Mouse (Mus musculus) bone marrow, adult 2 months (tissue): ENCODE data around the gene Ptpn12. TPM values are rescaled to one million over a fixed set of nuclear protein-coding genes. Genes with fewer than 3 reads are reported as not detected.

ENCODE experiments used
- H3K27ac ChIP-seq: fragments of 200-500 bp; 2 replicates; pipeline ENCODE4 v1.5.1; 2012; ENCODE audit warnings: low read depth, mild to moderate bottlenecking, control low read depth, inconsistent platforms, low read length; ENCODE audit not compliant: control insufficient read depth, poor library complexity, insufficient read depth
- H3K4me1 ChIP-seq: fragments of 200-500 bp; 2 replicates; pipeline ENCODE4 v1.6.1; 2011; ENCODE audit warnings: low read length; ENCODE audit not compliant: control insufficient read depth, insufficient read depth
- H3K4me3 ChIP-seq: fragments of 200-500 bp; replicated peaks from 2 replicates; pipeline ENCODE3; 2011; ENCODE audit warnings: mild to moderate bottlenecking, low read depth, low read length, control low read depth; ENCODE audit not compliant: control insufficient read depth
- CTCF ChIP-seq: fragments of 200-500 bp; IDR thresholded peaks from 2 replicates; pipeline ENCODE4 v1.5.1; 2011; ENCODE audit warnings: low read length, control low read depth; ENCODE audit not compliant: control insufficient read depth, insufficient read depth
- POLR2A ChIP-seq: fragments of 200-500 bp; IDR thresholded peaks from 2 replicates; pipeline ENCODE4 v1.6.1; 2011; ENCODE audit warnings: low read depth, mild to moderate bottlenecking, control low read depth, low read length, borderline replicate concordance; ENCODE audit not compliant: control insufficient read depth
- WGBS: fragments of 180-500 bp; shearing (Covaris S2); methylation state at CpG from one replicate; pipeline ENCODE4 v1.1.7; 2018; 5-methylcytosine and 5-hydroxymethylcytosine counted together
- polyA plus RNA-seq: library from polyadenylated mRNA; stranded (reverse); fragments of >200 nt; gene quantifications from 2 replicates; pipeline ENCODE4 v1.2.4, GENCODE M21; 2011; ENCODE audit warnings: low replicate concordance; ENCODE audit not compliant: missing spikeins, insufficient read depth, insufficient read length

Ptpn12 gene
- polyA plus RNA-seq, 1 experiment, result 26.4 TPM

GRCm38 (mm10) chr5:21001622-21002315 is 53.9 kb downstream of the Ptpn12 start:
- TF ChIP-seq POLR2A, result no peak
- TF ChIP-seq CTCF, result no peak
- H3K4me1 ChIP-seq, result no peaks in the 10 kb centered on the region
- WGBS, result 72% methylated on average over 10 of the region's 10 CpGs
- H3K4me3 ChIP-seq, result no peak overlapping the region
- no peak overlapping the region for H3K27ac ChIP-seq

DNA sequence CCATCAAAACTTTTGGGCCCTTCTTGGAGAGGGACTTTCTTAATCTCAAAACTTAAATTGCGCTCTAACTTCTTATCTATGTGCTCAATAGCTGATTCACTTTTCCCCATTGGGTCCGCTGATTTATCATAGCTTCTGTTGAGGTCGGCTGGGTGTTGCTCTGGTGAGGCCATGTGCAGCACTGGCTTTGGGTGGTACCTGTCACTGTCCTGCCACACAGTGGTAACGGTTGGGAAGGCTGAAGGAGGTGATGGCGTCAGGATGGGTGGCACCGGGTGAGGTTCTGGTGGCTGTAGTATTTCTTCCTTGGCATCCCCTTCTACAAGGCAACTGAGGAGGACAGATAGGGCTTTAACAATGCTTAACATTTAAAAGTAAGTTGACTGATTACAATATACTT is 57.3 kb downstream of the Ptpn12 start:
- Histone ChIP-seq H3K27ac (no peak overlapping the region), H3K4me1 (no peaks in the 10 kb centered on the region), H3K4me3 (no peak overlapping the region)
- no peak for TF ChIP-seq CTCF
- no peak for TF ChIP-seq POLR2A
- 61% methylated on average over 6 of the region's 6 CpGs for WGBS

DNA sequence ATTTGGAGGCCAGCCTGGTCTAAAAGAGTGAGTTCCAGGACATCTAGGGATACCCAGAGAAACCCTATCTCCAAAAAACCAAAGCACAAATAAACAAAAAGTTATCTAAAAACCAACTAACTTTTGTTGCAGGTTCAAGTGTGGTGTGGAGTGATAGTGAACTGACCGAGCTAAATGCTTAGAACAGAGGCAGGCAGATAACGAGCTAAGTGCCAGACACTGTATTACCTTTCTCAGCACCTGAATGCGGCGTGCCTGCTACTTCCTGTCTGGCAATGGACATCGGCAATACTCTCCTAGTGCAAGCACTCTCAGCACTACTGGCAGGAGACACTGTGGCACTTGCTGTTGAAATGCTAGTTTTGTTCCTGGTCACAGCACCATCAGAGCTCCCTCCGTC is 58.2 kb downstream of the Ptpn12 start:
- H3K27ac ChIP-seq, result no peak overlapping the region
- 75% methylated on average over 6 of the region's 6 CpGs for WGBS
- H3K4me1 ChIP-seq, result no peaks in the 10 kb centered on the region
- no peak for TF ChIP-seq POLR2A
- no peak for TF ChIP-seq CTCF
- no peak overlapping the region for H3K4me3 ChIP-seq

DNA sequence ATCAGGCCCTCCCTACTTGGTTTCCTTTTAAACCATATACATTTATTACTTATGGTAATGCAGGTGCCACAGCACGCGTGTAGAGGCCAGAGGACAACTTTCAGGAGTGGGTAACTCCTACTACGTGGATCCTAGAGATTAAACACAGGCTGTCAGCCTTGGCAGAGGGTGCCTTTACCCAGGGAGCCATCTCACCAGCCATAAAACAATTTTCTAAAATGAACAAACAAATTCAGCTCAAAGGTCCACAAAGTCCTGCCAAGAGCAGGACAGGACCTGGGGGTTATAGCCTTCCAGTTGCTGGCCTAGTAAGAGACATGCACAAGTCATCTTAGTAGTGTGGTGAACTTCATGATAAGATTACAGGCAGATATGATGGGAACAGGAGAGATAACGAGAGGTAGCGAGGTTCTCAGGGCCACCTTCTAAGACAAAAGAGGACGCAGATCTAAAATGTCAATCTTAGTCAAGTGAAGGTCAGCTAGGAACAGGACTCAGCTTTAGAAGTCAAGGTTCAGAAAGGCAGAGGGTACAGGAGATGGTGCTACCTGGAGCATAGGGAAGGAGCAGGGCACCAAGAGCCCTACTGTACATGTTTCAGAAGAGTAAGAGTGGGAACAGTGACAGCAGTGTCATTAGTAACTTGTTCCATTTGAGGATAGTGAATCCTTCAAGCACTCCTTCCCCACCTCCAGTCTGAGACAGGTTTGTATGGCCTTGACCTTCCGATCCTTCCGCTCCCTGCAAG is 65.5 kb downstream of the Ptpn12 start:
- Histone ChIP-seq H3K27ac (no peak overlapping the region), H3K4me3 (no peak overlapping the region), H3K4me1 (no peaks in the 10 kb centered on the region)
- TF ChIP-seq CTCF (no peak), POLR2A (no peak)
- 88% methylated on average over 8 of the region's 8 CpGs for WGBS

DNA sequence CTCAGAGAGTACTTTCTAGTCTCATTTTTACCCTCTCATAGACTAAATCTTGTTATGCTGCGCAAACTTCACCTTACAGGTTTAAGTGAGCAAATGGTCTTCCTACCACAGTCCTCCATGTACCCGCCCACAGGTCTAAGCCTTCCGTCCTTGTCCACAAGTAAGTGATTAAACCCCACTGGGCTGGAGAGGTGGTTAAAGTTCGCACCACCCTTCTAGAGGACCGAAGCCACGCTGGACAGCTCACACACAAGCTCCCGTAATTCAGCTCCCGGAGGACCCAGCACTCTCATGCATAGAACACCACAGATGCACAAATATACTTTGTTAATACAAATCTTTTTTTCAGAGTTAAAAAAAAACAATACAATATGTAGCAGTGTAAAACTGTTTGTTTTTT is 69.4 kb downstream of the Ptpn12 start:
- Histone ChIP-seq H3K4me3 (no peak overlapping the region), H3K27ac (no peak overlapping the region), H3K4me1 (no peaks in the 10 kb centered on the region)
- 94% methylated on average over 8 of the region's 8 CpGs for WGBS
- TF ChIP-seq POLR2A (no peak), CTCF (no peak)

DNA sequence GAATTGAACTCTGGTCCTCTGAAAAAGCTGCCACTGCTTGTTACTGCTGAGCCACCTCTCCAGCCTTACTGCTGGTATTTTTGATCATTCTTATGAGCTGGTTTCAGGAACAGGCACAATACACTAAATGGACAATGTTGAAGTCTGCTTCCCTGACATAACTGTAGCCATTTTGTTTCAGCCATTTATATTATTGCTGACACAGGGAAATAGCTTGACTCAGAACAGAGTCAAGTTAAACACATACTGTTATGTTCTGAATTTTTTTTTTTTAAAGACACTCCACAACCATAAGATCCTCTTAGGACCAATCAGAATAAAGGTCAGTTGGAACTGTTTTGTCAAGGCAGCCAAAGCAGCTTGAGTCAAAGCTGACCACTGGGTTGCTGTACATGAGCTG is 72.2 kb downstream of the Ptpn12 start:
- Histone ChIP-seq H3K4me3 (no peak overlapping the region), H3K27ac (no peak overlapping the region), H3K4me1 (no peaks in the 10 kb centered on the region)
- TF ChIP-seq CTCF, result no peak
- no peak for TF ChIP-seq POLR2A

DNA sequence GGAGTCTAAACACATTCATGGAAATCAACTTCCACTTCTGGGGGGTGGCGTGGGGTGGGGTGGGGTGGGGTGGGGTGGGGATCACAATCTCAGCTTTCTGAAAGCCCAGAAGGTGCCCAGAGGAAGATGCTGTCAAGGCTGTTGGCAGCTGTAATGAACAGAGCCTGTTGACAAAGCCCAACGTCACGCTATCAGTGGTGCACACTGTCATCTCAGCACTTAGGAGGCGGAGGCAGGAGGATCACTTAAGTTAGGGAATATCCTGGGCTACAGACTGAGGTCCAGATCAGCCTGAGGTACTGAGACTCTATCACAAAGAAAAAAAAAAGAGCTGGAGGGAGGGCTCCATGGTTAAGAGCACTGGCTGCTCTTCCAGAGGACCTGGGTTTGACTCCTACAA is 81.0 kb downstream of the Ptpn12 start:
- Histone ChIP-seq H3K4me3 (no peak overlapping the region), H3K27ac (no peak overlapping the region), H3K4me1 (no peaks in the 10 kb centered on the region; the same call in 1 of the 2 replicates)
- TF ChIP-seq POLR2A (no peak), CTCF (no peak)
- 63% methylated on average over 4 of the region's 4 CpGs for WGBS

DNA sequence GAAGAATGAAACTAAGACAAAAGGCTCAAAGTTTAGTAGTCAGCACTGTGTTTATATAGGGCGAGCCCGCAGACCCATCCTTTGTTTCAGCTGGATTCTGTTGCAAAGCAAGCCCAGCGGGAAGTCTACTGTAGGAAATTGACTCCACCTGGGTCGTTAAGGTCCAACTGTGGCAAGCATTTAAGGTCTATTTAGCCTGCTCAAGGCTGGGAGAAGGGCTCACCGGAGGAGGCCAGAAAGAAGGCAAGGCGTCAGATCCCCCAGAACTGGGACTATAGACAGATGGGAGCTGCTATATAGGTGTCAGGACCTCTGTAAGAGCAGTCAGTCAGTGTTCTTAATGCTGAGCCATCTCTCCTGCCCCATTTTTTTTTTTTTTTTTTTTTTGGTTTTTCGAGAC is 81.7 kb downstream of the Ptpn12 start:
- TF ChIP-seq POLR2A (no peak), CTCF (no peak)
- WGBS, result 73% methylated on average over 6 of the region's 7 CpGs
- H3K27ac ChIP-seq, result no peak overlapping the region
- no peaks in the 10 kb centered on the region; the same call in 1 of the 2 replicates for H3K4me1 ChIP-seq
- no peak overlapping the region for H3K4me3 ChIP-seq
